Mouse (Mus musculus): ENCODE measurements at regions not wholly inside any gene's neighbourhood (a gene's known extent, or its start where the extent isn't known, plus 50 kb on each side); places are given as distances from the start of the nearest gene placed in this dataset.

DNA sequence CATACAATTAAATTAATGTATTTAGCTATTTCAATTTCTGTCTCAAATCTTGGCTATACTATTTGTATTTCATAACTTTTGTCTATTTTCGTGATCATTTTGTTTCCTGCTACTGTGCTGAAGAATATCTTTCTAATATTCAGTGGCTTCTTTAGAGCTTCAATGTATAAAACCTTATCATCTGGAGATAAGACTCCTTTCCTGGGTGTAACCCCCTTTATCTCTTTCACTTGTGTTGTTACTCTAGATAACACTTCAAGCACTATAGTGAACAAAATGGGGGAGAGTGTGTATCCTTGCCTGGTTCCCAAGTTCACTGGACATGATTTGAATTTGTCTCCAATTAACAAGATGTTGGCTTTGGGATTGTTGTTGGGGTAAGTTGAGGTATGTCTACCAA is 341.5 kb downstream of the 1700017N19Rik start:
- no peak for TF ChIP-seq CTCF (IDR thresholded peaks at IDR 0.05; ENCODE audit: low read depth, low read length)
- no peak for TF ChIP-seq POLR2A (IDR thresholded peaks at IDR 0.05; ENCODE audit: extremely low read depth, insufficient read depth, low read length)
